Mouse (Mus musculus) adrenal gland (tissue): Measurements from ENCODE around the gene Cacng6.
"Not testable (repeated sequence)": the region's sequence is repeated elsewhere in the genome, so short reads cannot be mapped to it uniquely, and the experiment has no call there.

Source experiments
- intact Hi-C: fragments of 180-260 bp; cut with DNase I; formaldehyde crosslinking; loops from one replicate; pipeline ENCODE4 v1.15.1; 2025
- long read RNA-seq, 2 experiments: library from polyadenylated mRNA; unstranded; transcript quantifications; one replicate each; pipeline ENCODE4 v2.0.0; 2020; ENCODE audit warnings: borderline replicate concordance in 1 of 2; ENCODE audit not compliant: insufficient replicate concordance in 1 of 2

The Cacng6 gene
- long read RNA-seq, experiment 1 = 0 reads
- long read RNA-seq, experiment 2 = 0 reads

DNA sequence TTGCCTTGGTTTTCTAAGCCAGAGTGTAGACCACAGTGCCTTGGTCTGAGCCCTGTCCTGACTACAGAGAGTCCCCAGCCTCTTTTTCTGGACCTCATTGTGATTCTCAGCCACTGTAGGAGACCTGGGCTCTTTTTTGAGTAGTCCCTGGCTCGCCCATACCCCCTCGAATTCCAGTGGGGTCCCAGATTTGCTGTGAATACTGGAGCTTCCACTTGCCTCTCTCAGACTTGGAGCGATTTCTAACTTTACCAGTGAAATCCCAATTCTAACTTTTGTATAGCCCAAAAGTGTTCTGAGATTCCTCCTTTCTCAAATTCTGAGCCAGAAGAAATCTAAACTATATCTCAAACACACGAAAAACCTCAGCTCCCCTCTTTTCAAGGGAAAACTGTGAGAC lies at the start of gene Cacng6:
Cacng6 (plus strand) TSS at position 301 of the 400 bp plus-strand sequence.
- intact Hi-C loops = no loop called here

DNA sequence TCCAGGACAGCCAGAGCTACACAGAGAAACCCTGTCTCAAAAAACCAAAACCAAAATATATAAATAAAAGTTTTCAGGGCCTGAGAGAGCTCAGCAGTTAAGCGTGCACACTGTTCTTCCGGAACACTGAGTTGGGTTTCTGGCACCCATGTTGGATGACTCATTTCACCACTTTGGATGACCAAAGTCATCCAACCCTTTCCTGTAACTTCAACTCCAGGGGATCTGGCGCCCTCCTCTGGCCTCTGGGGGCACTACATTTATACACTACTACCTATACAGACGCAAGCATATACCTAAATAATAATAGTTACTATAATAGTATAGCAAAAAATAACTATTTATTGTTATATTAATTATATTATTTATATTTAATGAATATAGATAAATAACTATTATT lies 47.2 kb upstream of the Cacng6 start:
- intact Hi-C loops = loop anchor here (5.0 kb wide), 1 partner anchor 160 kb away; no protein-coding TSS in a partner anchor

DNA sequence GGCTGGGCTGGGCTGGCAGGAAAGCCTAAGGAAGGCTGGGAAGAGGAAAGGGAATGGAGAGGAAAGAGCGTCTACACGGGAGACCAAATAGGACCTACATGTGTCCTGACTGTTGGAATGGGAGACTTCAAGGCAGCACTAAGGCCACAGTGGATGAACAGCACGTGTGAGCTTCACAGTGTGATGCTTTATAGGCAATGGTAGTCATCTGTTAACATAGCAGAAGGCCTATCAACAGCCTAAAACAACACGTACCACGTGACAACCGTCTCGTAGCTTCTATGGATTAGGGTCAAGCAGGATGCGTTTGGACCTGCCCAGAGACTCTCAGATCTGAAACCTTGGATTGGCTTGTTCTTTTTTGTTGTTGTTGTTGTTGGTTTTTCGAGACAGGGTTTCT lies 41.9 kb upstream of the Cacng6 start:
- intact Hi-C loops = loop anchor here (10.0 kb wide), 1 partner anchor 63 kb away; no protein-coding TSS in a partner anchor

DNA sequence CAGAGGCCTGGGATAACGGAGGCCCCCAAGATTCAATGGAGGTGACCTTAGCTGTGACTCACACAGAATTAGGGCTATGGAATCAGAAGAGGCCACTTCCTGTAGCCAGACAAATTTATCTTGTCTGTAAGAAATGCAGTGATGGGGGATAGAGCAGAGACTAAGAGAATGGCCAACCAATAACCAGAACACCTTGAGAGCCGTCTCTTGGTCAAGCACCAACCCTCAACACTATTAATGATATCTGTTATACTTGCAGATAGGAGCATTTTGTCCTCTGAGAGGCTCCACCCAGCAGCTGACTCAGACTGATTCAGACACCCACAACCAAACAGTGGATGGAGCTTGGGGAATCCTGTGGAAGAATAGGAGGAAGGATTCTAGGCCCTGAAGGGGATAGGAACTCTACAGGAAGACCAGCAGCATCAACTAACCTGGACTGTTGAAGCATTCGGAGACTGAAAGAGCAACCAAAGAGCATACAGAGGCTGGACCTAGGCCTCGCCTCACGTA lies 39.1 kb upstream of the Cacng6 start:
- intact Hi-C loops = loop anchor here (10.0 kb wide), 1 partner anchor 60 kb away; no protein-coding TSS in a partner anchor

DNA sequence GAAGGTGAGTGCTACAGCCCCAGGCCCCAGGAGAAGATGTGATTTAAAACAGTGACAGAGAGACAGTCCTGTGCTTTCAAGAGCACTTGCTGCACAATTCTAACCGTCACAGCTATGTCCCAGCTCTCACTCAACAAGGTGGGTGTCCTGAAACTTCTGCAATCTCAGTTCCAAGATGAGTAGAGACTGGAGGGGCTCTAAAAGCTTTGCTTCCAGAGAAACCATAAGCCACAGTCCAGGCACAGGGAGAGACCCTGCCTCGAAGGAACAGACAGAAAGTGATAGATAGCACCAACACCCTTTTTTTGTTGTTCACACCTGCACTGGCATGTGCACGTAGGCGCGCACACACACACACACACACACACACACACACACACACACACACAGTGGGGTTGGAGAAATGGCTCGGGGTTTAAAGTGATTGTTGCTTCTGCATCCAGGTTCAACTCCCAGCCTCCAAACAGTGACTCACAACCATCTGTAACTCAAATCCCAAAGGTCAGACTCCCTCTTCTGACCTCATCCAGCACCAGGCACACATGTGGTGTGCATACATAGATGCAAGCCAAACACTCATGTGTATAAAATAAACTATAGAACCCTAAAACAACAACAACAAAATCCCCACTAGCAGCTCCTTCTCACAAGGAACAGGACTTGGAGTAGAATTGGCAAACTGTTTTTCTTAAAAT lies 37.8 kb upstream of the Cacng6 start:
- intact Hi-C loops = loop anchor here (10.0 kb wide), 1 partner anchor 59 kb away; no protein-coding TSS in a partner anchor

DNA sequence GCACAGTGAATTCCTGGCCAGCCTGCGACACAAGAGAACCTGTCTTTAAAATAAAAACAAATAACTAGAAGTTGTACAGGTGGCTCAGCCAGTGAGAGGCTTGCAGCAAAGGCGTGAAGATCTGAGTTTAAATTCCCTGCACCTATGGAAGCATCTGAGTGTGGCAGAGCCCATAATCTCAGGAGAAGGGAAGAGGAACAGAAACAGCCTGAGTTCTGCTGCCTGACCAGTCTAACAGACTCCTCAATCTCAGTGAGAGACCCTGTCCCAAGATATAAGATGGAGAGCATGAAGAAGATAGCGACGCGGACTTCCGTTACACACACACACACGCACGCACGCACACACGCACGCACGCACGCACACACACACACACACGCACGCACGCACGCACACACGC lies 36.2 kb upstream of the Cacng6 start:
- intact Hi-C loops = loop anchor here (10.0 kb wide), 1 partner anchor 57 kb away; no protein-coding TSS in a partner anchor

DNA sequence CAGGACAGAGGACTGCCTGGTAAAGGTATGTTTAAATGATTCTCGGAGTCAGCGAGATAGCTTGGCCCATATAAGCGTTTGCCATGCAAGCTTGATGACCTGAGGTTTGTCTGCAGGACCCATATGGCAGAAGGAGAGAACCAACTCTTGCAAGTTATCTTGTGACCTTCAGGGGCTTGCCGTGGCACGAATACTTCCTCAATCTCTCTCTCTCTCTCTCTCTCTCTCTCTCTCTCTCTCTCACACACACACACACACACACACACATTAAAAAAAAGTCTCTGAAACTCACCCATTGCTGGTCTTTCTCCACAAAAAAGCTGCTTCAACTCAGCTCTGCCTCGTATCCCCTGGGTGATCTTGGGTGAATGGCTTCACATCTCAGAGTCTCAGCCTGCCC lies 35.1 kb upstream of the Cacng6 start:
- intact Hi-C loops = loop anchor here (10.0 kb wide), 1 partner anchor 56 kb away; no protein-coding TSS in a partner anchor

DNA sequence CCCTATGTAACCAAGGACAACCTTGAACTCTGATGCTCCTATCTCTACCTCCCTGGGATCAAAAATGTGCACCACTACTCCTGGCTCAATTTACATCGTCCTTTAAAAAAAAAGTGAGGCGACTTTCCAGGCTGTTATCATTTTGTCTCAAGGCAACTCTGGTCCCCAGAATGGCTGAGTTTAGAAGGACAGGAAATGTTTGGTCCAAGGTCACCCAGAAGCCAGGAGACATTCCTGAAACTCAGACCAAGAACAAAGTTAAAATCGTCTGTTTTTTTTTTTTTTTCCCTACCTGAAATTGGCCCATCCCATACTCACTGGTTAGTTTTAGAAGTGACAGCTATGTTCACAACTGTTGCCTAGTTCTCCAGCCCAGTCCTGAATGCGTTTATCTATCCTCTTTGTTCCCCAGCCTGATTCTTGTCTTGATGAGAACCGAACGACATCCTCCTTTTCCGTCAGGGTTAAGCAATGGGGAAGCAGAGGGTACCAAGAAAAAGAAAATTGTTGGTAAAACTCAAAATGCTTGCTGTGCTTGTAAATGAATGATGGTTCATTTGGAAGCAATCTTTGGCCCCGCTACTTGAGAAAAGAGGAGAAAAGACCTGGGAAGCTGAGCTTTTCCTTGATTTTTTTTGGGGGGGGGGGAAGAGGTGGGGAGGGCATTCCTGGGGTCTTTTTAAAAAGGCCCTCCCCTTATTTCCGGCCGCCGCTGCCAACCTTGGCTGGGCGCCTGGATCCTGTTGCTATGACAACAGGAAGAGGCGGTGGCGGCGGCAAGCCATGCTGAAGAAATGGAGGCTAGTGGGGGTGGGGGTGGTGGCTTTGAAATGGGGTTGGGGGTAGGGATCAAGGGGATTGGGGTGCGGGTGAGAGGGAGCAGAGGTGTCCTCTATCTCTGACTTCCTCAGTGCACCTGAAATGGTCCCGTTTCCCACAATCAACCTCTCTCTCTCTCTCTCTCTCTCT lies 34.3 kb upstream of the Cacng6 start:
- intact Hi-C loops = loop anchor here (10.0 kb wide), 1 partner anchor 55 kb away; no protein-coding TSS in a partner anchor

DNA sequence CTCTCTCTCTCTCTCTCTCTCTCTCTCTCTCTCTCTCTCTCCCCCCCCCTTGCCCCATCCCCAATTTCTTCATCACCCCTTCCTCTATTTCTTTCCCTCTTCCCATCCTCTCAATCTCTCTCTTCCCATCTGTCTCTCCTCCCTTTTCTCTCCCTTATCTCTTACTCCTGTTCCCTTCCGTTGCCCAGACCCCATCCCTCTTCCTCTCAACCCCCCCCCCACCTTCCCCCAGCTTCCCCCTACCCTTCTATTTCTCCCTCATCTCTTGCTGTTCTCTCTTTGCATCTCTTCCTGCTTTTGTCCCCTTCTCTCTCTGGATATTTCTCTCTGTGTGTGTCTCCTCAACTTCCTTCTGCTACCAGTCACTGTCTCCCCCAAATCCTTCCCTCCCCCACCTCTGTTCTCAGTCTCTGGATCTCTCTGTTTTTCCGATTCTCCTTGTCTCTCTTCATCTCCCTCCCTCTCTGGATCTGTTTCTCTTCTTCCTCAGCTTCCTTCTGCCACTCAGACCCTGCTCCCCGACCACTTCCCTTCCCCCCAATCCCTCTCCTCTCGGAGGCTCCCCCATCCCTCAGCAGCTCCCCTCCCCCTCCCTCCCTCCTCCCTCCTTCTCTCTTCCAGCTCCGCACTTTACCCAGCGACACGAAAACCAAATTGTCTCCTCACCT lies 33.4 kb upstream of the Cacng6 start, which contains the start of gene Cacng8:
Cacng8 (plus strand) TSS at position 271 of the 668 bp plus-strand sequence.
- intact Hi-C loops = no loop called here

DNA sequence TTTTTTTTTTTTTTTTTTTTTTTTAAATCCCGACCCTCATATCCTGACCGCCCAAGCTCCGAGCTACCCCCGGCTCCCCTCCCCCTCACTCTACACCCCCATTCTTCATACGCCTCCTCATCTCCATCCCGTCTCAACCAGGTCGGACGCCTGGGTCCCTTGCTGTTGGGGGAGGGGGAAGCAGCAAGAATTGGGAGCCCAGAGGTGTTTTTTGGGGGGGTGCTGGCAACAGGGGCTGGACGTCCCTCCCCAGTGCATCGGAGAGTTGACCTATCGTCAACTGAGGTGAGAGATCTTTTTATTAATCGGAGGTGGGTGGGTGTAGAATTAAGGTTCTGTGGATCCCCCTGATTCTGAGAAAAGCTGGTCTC lies 32.9 kb upstream of the Cacng6 start:
- intact Hi-C loops = no loop called here

DNA sequence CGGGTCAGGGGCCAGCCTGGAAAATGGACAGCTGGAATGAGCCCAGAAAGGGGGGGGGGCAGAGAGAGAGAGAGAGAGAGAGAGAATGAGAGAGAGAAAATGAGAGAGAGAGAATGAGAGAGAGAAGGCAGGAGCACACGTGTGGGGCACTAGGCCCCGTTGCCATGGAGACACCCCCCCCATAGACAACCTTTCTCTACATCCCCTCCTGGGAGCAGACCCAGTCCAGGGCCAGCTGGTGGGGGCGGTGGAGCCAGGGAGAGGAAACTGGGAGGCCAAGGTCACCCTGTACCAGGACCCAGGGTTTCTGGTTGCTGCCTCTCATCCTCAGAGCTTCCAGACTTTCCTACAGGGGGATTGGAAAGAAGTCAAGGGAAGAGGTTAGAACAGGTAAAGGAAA lies 32.2 kb upstream of the Cacng6 start:
- intact Hi-C loops = no loop called here

DNA sequence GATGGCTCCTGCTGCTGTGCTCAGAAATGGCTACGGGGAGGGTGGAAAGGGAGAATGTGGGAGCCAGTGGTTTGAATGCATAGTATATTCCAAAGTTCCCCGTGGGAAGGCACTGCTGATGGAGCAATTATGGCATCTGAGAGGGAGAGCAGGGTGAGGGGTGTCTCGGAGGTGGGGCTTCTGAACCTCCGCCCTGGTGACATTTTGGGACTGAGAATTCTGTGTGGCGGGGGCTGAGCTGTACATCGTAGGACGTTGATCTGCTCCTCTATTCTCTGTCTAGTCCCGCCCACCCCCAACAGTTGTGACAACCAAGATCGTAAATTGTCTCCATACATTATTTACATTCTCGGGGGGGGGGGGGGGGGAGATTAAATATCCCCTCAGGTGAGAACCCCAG lies 26.6 kb upstream of the Cacng6 start:
- intact Hi-C loops = no loop called here

DNA sequence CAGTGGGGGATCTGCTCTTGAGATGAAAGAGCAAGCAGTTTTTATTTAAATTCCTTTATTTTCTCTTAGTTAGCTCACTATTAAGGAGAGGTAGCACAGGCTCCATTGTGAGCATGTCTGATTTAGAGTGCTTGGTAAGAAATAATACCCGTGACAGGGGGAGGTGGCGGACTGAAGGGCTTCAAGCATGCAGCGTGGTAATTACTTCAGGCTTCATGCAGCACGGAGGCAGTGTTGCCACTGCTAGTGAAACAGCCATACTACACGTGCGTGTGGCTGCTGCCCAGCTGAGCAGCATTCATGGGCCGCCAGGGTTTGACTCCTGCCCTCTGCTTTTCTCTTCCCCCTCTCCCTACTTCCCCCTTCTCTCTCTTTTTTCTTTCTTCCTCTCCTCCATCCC lies 26.2 kb upstream of the Cacng6 start:
- intact Hi-C loops = no loop called here

DNA sequence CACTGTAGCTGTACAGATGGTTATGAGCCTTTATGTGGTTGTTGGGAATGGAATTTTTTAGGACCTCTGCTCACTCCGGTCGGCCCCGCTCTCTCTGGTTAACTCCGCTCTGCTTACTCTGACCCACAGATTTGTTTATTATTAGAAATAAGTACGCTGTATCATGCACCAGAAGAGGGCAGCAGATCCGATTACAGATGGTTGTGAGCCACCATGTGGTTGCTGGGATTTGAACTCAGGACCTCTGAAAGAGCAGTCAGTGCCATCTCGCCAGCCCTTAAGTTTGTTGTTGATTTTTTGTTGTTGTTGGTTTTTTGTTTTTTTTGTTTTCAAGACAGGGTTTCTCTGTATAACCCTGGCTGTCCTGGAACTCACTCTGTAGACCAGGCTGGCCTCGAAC lies 25.6 kb upstream of the Cacng6 start:
- intact Hi-C loops = not testable (repeated sequence)

DNA sequence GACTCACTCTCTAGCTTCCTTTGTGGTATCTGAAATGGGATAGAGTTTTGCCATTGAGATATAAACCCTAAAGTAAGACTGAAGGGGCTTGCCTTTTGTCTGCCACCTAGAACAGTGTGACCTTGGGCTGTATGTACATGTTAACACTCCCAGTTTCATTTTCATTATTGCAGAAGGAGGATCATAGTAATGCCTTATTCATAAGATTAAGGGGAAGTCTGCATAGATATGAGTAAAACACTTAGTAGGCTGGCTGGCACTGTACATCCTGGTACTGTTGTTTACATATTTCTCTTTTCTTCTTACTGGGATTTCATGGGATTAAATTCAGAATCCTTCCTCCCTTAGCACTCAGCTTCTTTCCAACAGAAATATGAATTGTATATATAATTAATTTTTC lies 24.1 kb upstream of the Cacng6 start:
- intact Hi-C loops = no loop called here

DNA sequence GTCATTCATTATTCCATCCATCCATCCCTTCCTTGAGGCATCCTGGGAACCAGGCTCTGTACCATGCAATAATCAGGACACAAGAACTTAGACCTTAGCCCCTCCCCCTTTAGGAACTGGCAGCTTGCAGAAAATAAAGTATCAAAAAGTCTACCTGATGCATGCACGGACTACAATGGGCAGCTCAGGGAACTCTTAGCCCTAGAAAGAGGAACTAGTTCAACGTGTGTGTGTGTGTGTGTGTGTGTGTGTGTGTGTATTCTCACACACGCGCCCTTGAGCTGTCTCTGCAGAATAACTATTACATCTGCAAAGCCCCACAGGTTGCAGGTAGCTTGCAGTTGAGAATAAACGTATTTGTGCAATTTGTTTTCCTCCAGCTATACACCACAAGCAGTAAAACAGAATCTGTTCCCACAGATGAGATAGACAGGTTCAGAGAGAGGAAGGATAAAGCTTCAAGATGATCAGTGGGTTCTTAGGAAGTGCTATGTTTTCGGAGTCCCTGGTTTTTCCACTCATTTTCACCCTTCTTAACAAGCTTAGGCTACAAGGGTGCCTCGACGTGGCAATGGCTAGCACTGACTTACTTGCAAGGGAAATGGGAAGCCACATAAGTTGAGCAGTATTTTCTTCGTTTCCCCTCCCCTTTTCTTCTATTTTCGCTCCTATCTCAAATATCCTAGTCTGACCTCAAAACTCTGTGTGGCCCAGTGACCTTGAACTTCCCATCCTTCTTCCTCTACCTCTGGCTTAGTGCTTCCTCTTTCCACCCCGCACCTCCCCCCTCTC lies 14.1 kb upstream of the Cacng6 start:
- intact Hi-C loops = no loop called here

DNA sequence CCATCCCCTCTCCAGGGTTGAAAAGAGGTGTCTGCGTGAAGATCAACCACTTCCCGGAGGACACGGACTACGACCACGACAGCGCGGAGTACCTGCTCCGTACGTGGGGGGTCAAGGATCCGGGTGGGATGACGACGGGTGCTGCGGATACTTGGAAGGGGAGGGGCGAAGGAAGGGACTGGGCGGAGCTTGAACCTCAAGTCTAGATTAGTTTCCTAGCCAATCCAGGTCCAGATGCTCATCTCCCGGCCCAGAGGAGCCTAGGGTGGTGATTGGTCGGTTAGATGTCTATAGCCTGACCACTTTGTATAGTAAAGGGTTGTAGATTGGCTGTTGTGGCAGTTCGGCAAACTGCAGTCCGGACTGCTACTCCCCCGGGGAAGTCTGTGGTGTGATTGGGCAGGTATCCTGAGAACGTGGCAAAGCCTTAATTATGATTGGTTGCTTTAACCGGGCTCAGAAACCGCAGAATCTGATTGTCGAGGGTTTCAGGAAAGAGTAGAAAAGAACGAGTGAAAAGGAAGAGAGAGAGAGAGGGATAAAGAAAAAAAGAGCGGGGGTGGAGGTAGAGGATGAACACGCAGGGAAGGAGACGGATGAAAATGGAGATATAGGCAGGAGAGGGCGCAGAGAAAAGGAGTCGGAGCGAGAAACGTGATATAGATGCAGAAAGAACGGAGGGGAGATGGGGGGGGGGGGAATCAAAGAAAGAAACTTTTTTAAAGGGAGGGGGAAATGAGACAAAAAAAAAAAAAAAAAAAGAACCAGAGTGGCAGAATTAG lies 12.6 kb upstream of the Cacng6 start:
- intact Hi-C loops = no loop called here

DNA sequence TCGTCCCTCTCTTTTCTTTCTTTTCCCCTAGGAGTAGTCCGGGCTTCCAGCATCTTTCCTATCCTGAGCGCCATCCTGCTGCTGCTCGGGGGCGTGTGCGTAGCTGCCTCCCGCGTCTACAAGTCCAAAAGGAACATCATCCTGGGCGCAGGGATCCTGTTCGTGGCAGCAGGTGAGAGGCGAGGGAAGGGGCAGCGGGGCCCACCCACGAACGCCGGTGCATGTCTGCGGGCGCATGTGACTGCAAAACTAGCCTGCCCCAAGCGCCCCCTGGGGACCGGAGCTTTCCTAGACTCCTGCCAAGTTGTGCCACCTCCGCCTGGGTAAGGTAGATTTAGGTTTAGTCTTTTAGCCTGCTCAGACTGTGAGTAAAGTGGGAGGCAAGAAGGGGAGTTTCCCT lies 12.0 kb upstream of the Cacng6 start:
- intact Hi-C loops = no loop called here

DNA sequence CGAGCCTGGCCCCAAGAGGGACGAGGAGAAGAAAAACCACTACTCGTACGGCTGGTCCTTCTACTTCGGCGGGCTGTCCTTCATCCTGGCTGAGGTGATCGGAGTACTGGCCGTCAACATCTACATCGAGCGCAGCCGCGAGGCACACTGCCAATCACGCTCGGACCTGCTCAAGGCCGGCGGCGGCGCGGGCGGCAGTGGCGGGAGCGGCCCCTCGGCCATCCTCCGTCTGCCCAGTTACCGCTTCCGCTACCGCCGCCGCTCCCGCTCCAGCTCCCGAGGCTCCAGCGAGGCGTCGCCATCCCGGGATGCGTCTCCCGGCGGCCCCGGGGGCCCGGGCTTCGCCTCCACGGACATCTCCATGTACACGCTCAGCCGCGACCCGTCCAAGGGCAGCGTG lies 9.1 kb upstream of the Cacng6 start:
- intact Hi-C loops = no loop called here

DNA sequence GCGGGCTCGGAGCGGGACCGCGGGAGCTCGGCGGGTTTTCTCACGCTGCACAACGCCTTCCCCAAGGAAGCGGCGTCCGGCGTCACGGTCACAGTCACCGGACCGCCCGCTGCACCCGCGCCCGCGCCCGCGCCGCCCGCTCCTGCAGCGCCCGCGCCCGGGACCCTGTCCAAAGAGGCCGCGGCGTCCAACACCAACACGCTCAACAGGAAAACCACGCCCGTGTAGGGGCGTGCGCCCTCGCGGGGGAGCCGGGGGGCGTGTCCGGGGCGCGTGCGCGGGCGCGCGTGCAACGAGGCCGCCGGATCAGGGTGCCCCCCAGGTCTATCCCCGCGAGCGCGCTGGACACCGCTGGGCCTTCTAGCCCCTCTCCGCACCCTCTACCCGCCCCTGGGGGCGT lies 8.6 kb upstream of the Cacng6 start:
- intact Hi-C loops = no loop called here
